Mouse (Mus musculus) neural tube, embryonic 15.5 days (tissue): ENCODE results near the gene Strada. TPM values are rescaled to one million over a fixed set of nuclear protein-coding genes. Genes with fewer than 3 reads are reported as not detected.

Experiments
- polyA plus RNA-seq: library from polyadenylated mRNA; unstranded; fragments of >200 nt; fragmentation: Nextera tagmentation; extraction: Ambion mirVana; gene quantifications from 2 replicates; pipeline ENCODE4 v1.2.1, GENCODE M21; 2015

The Strada gene
- polyA plus RNA-seq, 1 experiment from 2014 or later, result 29.2 TPM

Other genes starting within 250 kb of the Strada start
- 41.3 and 42.2 TPM in 2 replicates for gene Cyb561, start 248.8 kb downstream of the Strada start, polyA plus RNA-seq
- gene Ace, start 234.2 kb downstream of the Strada start, polyA plus RNA-seq, result 4.1 and 4.2 TPM in 2 replicates
- not detected in 2 replicates for gene Ace3, start 207.5 kb downstream of the Strada start, polyA plus RNA-seq
- gene Kcnh6, start 194.0 kb downstream of the Strada start, polyA plus RNA-seq, result 3.6 and 4.2 TPM in 2 replicates
- gene Dcaf7, start 165.3 kb downstream of the Strada start, polyA plus RNA-seq, result 131 and 143 TPM in 2 replicates
- gene Taco1, start 136.1 kb downstream of the Strada start, polyA plus RNA-seq, result 8.0 and 9.5 TPM in 2 replicates
- 13.1 and 15.9 TPM in 2 replicates for gene Map3k3, start 117.6 kb downstream of the Strada start, polyA plus RNA-seq
- not detected in 2 replicates for gene Gm10840, start 41.3 kb downstream of the Strada start, polyA plus RNA-seq
- 148 and 172 TPM in 2 replicates for gene Limd2, start 41.3 kb downstream of the Strada start, polyA plus RNA-seq
- gene Ccdc47, start 14.2 kb upstream of the Strada start, polyA plus RNA-seq, result 96.2 and 98.3 TPM in 2 replicates
- 75.0 and 77.6 TPM in 2 replicates for gene Ddx42, start 14.8 kb upstream of the Strada start, polyA plus RNA-seq
- gene Ftsj3, start 53.9 kb upstream of the Strada start, polyA plus RNA-seq, result 31.1 and 40.6 TPM in 2 replicates
- 328 and 329 TPM in 2 replicates for gene Psmc5, start 54.0 kb upstream of the Strada start, polyA plus RNA-seq
- gene Smarcd2, start 70.8 kb upstream of the Strada start, polyA plus RNA-seq, result 14.2 and 29.1 TPM in 2 replicates
- gene Tcam1, start 74.5 kb upstream of the Strada start, polyA plus RNA-seq, result 0.15 and 0.29 TPM in 2 replicates
- gene Gh, start 99.7 kb upstream of the Strada start, polyA plus RNA-seq, result not detected in 2 replicates
- 0.92 and 3.9 TPM in 2 replicates for gene Cd79b, start 112.6 kb upstream of the Strada start, polyA plus RNA-seq
- 0.08 and 0.18 TPM in 2 replicates for gene Scn4a, start 151.1 kb upstream of the Strada start, polyA plus RNA-seq
- gene Prr29, start 163.3 kb upstream of the Strada start, polyA plus RNA-seq, result 0.23 and 0.41 TPM in 2 replicates
- gene Icam2, start 185.9 kb upstream of the Strada start, polyA plus RNA-seq, result 14.8 and 27.6 TPM in 2 replicates